Mouse (Mus musculus) lung, postnatal 25 days (tissue): ENCODE measurements around the gene Il12rb2.

Experiments
- DNase-seq: peaks from one replicate; pipeline ENCODE4 v3.0.0; 2022; ENCODE audit warnings: low spot score

The Il12rb2 gene

GRCm38 (mm10) chr6:67292042-67292623 is 83.9 kb downstream of the Il12rb2 start:
- DNase-seq, result no peak

GRCm38 (mm10) chr6:67282897-67283296 is 93.1 kb downstream of the Il12rb2 start:
- DNase-seq, result no peak

GRCm38 (mm10) chr6:67281614-67282197 is 94.3 kb downstream of the Il12rb2 start:
- DNase-seq, result no peak

DNA sequence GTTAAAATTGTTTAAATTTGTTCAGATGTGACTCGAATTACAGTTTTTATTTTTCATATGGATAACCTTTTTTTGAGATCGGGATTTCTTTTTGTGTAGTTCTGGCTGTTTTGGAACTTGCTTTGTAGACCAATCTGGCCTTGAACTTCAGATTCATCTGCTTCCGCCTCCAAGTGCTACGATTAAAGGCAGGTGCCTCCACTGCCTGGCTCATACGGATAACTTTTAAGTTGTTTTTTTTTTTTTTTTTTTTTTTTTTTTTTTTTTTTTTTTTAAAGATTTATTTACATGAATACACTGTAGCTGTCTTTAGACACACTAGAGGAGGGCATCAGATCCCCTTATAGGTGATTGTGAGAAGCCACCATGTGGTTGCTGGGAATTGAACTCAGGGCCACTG is 98.0 kb downstream of the Il12rb2 start:
- no peak for DNase-seq

GRCm38 (mm10) chr6:67269459-67269858 is 106.5 kb downstream of the Il12rb2 start:
- peak; percentile 2 for DNase-seq

- DNase-seq, result no peak
Observed at GRCm38 (mm10) chr6:67268983-67269382, 107.0 kb downstream of the Il12rb2 start.

DNA sequence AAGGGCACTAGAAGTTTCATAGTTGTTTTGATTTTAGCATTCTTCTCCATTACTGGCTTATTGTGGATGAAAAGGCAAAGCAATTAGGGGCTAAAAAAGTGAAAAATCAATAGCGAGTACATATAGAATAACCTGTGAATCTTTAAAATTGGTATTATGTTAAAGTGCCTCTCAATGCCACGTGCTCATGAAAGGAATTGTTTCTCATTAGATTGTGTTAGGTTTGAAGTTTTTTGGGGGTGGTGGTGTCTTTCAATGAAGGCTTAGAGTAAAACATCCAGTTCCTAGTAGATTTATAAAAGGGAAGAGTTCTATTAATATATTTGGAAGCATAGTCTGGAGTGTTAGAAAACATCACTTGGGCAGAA is 107.8 kb downstream of the Il12rb2 start:
- DNase-seq, result no peak

DNA sequence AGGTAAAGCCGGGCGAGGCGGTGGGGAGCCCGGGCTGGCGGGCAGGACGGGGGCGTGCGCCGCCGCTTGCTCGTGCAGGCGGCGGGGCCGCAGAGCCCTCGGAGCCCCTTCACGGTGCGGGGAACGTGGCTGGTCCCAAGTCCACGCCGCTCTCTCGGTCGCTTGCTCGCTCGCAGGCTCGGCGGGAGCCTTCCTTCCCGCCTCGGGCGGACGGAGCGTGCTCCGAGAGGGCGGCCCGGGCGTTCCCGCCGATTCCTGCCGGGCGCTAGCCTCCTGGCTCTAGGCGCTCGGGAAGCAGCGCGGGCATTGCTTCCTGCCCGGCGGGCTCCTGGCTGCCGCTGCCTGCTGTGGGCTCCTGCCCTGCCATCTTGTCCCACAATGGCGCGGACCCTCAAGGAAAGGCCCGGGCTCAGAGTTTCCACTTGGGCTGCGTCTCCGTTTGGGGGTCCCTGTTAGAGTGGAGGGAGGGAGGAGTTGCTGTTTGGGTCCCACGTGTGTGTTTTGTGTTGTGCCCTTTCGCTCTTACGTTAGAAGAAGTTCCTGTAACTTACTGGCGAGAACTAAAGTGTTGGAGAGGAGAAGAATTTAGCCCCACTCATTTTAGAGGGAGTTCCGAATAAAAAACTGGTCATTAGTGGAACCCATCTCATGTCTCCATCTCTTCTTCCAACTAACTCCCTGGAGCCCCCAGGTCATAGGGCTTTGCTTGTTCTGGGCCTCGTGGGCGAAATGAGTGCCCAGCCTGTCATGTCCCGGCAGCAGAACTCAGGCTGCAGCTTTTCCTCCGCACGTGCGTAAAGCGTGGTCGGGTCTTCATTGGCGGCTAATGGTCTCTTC is 108.4 kb downstream of the Il12rb2 start:
- peak; percentile 43 for DNase-seq

DNA sequence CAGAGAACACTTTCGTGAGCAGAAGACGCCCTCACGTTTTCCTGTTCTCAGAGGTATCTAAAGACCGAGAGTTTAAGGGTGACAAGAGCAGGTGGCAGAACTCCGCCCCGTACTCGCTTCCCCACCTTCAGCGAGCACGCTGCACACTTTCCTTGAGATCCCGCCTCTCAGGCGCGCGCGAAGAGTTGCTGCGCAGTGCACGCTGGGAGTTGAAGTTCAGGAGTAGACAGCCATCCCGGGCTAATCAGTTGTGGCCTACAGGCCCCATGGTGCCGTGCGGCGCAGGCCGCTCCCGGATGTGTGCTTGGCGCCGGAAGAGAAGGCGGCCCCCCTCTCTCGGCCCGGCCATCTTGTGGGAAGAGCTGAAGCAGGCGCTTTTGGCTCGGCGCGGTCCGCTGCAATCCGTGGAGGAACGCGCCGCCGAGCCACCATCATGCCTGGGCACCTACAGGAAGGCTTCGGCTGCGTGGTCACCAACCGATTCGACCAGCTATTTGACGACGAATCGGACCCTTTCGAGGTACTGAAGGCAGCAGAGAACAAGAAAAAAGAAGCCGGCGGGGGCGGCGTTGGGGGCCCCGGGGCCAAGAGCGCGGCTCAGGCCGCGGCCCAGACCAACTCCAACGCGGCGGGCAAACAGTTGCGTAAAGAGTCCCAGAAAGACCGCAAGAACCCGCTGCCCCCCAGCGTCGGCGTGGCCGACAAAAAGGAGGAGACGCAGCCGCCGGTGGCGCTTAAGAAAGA is 109.2 kb downstream of the Il12rb2 start:
- DNase-seq, result peak; percentile 98

DNA sequence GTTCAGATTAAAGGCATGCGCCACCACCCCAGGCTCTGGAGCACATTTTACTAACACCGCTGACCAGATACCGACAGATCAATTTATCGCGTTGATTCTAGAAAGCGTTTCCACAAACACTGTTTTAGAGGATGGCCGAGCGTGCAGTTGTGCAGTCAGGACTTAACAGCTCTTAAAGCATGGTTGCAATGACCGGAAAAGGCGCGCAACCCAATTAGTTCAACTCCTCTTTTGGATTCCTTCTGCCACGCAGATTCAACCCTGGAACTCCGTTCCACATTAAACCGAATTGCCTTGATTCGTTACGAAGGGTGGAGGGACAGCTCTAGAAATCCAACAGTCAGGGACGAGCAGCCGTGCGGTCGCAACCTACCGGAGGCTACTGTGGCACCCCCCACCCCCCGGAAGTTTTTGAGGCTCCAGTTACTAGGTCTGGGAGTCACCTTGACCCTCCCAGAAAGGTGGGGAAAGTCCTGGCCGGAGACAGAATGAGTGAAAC is 109.8 kb downstream of the Il12rb2 start:
- peak; percentile 39 for DNase-seq

GRCm38 (mm10) chr6:67264935-67265334 is 111.1 kb downstream of the Il12rb2 start:
- DNase-seq, result no peak

DNA sequence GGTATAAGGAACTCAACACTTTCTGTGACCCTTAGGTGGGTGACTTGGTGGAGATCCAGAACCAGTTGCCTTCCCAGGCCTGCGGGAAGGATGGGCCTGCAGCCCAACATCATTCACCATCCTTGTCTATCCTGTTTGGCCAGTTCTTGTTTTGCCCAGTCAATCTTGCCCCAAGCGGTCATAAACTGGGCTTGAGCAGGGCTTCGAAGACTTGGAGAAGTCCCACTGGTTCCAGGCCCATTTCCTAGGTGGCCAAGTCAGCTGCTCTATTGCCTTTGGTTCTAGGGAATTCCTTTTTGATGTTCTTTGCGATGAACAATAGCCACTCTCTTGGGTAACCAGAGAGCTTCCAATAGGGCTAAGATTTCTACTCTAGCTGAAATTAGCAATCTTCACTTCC is 124.9 kb downstream of the Il12rb2 start:
- no peak for DNase-seq

DNA sequence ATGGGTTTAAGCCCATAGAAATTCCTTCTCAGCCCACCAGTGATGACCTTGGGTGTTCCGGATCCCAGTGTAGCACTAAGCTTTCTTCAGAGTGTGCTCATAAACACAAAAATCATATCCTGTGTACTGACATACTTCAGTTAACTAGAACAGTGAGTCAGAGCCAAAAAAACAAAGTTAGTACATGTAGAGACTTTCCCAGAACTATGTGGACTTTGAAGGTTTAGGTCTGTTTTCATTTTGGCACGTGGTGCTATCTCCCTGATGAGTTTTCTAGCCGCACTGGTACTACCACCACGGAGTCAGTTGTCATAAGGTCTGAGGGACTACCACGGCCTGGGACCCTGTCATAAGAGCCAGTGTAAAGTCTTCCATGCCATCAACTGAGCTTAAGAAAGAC is 131.5 kb downstream of the Il12rb2 start:
- no peak for DNase-seq

DNA sequence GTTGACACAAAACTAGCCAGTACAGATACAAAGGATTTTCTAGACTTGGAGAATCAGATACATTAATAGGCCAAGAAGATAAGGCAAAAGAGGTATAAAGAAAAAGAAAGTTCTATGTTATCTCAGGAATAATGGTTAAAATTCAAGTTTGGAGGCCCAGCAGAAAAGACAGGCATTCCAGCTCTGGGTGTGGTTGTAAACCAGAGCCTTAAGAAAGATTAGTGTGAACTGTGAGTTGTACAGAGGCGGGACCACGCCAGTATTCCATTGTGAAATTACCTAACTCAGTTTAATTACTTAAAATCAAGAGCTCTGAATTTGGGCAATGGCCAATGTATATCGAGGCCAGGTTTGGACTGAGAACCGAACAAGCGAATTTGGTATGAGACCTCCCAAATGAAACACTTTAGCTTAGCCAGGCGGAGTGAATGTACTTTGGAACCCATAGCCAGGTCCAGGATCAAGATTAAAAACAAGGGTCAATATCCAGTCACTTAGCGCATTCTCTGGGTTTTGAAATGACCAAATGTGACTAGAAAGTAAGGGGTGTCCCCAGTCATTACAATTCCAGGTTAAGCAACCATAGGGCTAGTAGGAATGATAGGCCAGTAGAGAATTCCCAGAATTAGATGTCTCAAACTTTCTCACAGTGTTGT is 132.1 kb downstream of the Il12rb2 start:
- DNase-seq, result no peak
